In the genomic region with DNA sequence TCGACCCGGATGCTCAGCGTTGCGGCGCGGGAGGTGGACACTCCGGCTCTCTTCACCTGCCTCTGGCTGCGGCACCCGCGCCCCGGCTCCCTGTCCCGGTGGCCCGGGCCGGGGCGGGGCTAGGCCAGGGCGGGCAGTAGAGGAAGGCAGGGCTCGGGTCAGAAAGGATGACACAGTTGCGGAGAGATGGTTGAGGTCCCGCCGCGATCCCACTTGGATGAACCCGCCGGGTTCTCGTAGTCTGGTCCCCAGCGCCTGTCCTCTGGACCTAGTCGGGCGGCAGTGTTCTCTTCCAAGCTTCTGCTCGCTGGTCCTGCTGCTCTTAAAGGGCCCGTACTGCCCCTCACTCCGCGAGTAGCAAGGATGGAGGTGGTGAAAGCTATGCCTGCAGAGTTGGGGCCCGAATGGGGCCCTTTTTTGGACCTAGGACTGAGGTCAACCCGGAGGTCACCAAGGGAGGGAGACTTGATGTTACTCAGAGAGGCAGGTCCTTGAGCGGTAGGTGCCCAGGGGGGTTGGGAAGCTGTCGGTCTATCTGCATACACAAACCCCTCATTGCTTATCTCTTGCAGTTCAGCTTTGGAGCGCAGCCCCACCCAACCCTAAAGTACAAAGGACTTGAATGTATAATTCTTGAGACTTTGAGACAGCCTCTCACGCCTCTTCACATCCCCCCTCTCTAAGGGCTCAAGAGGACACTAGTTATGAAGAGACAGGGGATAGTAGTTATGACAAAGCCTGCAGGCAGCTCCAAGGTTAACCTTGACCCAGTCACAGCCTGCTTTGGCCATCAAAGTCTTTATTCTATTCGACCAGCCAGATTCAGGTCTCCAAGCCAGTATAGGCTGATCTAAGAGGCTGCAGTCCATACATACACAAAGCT, we compare ENCODE assay signal across 8 mouse cellular contexts. TPM values are rescaled to one million over a fixed set of nuclear protein-coding genes. Genes with fewer than 3 reads are reported as not detected.
DNase-seq lines count a peak whose midpoint lies in the region; ATAC-seq and TF ChIP-seq lines count a peak whose summit lies in the region.

A gene (minus strand): TSS at position 540 of the 883 bp plus-strand sequence.

- ATAC-seq in heart, embryonic 11.5 days (replicated peaks; ENCODE audit: insufficient number of reproducible peaks, low FRiP score, low TSS enrichment): peak; percentile 83
- ATAC-seq in granulocyte monocyte progenitor cell, adult 5-6 weeks (replicated peaks; ENCODE audit: poor library complexity, severe bottlenecking): no peak

- peak within 1 kb of the TSS; percentile 9; the same call in 1 of the 2 replicates for H3K4me3 ChIP-seq in thymus, adult 2 months (ENCODE audit: control insufficient read depth, insufficient read depth, low read length)
- H3K4me3 ChIP-seq in heart, embryonic 11.5 days (ENCODE audit: low read depth, low read length): peak within 1 kb of the TSS; percentile 72

- peak within 1 kb of the TSS; percentile 81 for H3K9ac ChIP-seq in heart, embryonic 11.5 days (ENCODE audit: low read depth, low read length)

- H3K9me3 ChIP-seq in heart, embryonic 11.5 days (replicated peaks; ENCODE audit: control insufficient read depth, low read length): no peaks in the 10 kb centered on the region

- H3K27me3 ChIP-seq in thymus, adult 2 months (ENCODE audit: control insufficient read depth, insufficient read depth, low read length): peaks cover 20% of the 10 kb centered on the region
- H3K27me3 ChIP-seq in heart, embryonic 11.5 days (ENCODE audit: control insufficient read depth, insufficient read depth, low read length): peaks cover 11% of the 10 kb centered on the region

- TF ChIP-seq POLR2A in thymus, adult 2 months (IDR thresholded peaks at IDR 0.05; ENCODE audit: control insufficient read depth, extremely low read depth, insufficient read depth, low read length, poor library complexity): no peak

- TF ChIP-seq CTCF in thymus, adult 2 months (IDR thresholded peaks at IDR 0.05; ENCODE audit: borderline replicate concordance, control insufficient read depth, extremely low read depth, insufficient read depth, low read length, poor library complexity): no peak

- DNase-seq in thymus, adult 2 months: no peak
- no peak for DNase-seq in thymus, postnatal 36 days
- peak; percentile 77 to 80 for DNase-seq in cerebellum, postnatal 25 days
- DNase-seq in layer of hippocampus, adult 8-10 months (ENCODE audit: low spot score in 2 of 2): peak in 1 of 2 experiments; percentile 53
- peak; percentile 22 to 30 for DNase-seq in lung, postnatal 4 days
- peak; percentile 51 for DNase-seq in right cerebral cortex, postnatal 4 days

- H3K4me1 ChIP-seq in thymus, adult 2 months (replicated peaks; ENCODE audit: control insufficient read depth, insufficient read depth, low read length): peaks cover 15% of the 10 kb centered on the region
- H3K4me1 ChIP-seq in heart, embryonic 11.5 days (ENCODE audit: control insufficient read depth, insufficient read depth, low read length): peaks cover 21% of the 10 kb centered on the region

- peak within 1 kb of the TSS; percentile 98 for H3K4me2 ChIP-seq in heart, embryonic 11.5 days

- WGBS in thymus, adult 2 months: 8% methylated on average over 38 of the region's 38 CpGs
- under 1% methylated on average over 38 of the region's 38 CpGs for WGBS in heart, embryonic 11.5 days (ENCODE audit: insufficient replicate concordance)

- H3K36me3 ChIP-seq in thymus, adult 2 months (ENCODE audit: control insufficient read depth, insufficient read depth, low read length): peaks cover 15% of the 10 kb centered on the region
- peaks cover 10% of the 10 kb centered on the region for H3K36me3 ChIP-seq in heart, embryonic 11.5 days (ENCODE audit: control insufficient read depth, insufficient read depth, low read length)

- no peak within 1 kb of the TSS for H3K27ac ChIP-seq in thymus, adult 2 months (ENCODE audit: control insufficient read depth, insufficient read depth, low read length)
- H3K27ac ChIP-seq in heart, embryonic 11.5 days (ENCODE audit: low read depth, low read length): peak within 1 kb of the TSS; percentile 72

RNA-seq across cellular contexts. Expression of the gene that starts here (rescaled TPM):
- 1.2 and 2.7 TPM in 2 replicates for polyA plus RNA-seq in thymus, adult 2 months (2012; rRNA removed)
- 2.7 and 3.3 TPM in 2 replicates for polyA plus RNA-seq in heart, embryonic 11.5 days (2014; fragmentation: Nextera tagmentation; extraction: Ambion mirVana)
- total RNA-seq in layer of hippocampus, adult 8-10 months (2022): 10 to 100 TPM; 69.2 to 77.6 (median 71.1) TPM
- 0.21 TPM in 1 of 2 replicates, not detected in the other for total RNA-seq in granulocyte monocyte progenitor cell, adult 5-6 weeks (2014; fragmentation: Nextera tagmentation)
- total RNA-seq in granulocyte monocyte progenitor cell, adult 5-6 weeks (2017): not detected in 2 replicates

Comparison
In these comparisons a context has a peak if more than half of its experiments do, and no peak if none do; other contexts are left out.
1. RNA of the gene that starts here (total RNA-seq): 69.2 to 77.6 TPM in layer of hippocampus, adult 8-10 months; 0.21 TPM in granulocyte monocyte progenitor cell, adult 5-6 weeks; every median in the first group is over 10 times any median in the second.
2. DNase-seq: peak in cerebellum, postnatal 25 days (2 of 2), lung, postnatal 4 days (2 of 2) and right cerebral cortex, postnatal 4 days (single experiment); none in thymus, adult 2 months (single experiment) and thymus, postnatal 36 days (0 of 2).